Mouse (Mus musculus): ENCODE measurements at regions not wholly inside any gene's neighbourhood (a gene's known extent, or its start where the extent isn't known, plus 50 kb on each side); places are given as distances from the start of the nearest gene placed in this dataset.

DNA sequence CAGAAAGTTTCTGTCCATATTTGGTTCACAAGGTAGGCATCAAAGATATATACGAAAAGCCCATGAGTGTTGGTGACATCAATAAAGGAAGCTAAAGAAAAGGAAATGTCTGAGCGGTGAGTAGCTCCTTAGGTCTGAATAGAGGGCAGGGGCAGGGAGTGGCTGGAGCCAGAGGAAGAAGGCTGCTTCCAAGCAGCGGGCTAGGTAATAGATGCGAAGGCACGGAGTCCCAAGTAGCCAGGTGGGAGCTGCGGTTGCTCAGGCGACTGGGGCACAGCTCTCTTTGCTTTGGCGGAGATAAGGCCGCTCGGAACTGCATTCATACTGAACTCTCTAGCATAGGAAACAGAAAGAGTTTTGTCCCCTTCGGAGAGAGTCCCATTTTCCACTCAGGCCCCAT lies 193.9 kb upstream of the Sox9 start:
- no peak overlapping the region for H3K4me2 ChIP-seq (ENCODE audit: low read depth, low read length)
- TF ChIP-seq EP300 (IDR thresholded peaks at IDR 0.05; ENCODE audit: low read depth) (no peak), CTCF (IDR thresholded peaks at IDR 0.05; ENCODE audit: low read depth) (no peak)
- H3K9me3 ChIP-seq (replicated peaks; ENCODE audit: control insufficient read depth, low read length) = peaks cover 5% of the 10 kb centered on the region; the same call in 1 of the 2 replicates
- no peak overlapping the region for H3K27ac ChIP-seq (ENCODE audit: low read depth)
- H3K36me3 ChIP-seq (replicated peaks; ENCODE audit: control insufficient read depth, insufficient read depth, low read length) = no peaks in the 10 kb centered on the region
- 66% methylated on average over 11 of the region's 11 CpGs for WGBS
- DNase-seq (ENCODE audit: low spot score) = no peak
- no peak for ATAC-seq (ENCODE audit: insufficient read depth, low read depth)
- H3K27me3 ChIP-seq (ENCODE audit: control insufficient read depth, insufficient read depth, low read length) = no peaks in the 10 kb centered on the region
- H3K9ac ChIP-seq (replicated peaks; ENCODE audit: low read depth, low read length) = no peak overlapping the region
- H3K4me1 ChIP-seq (ENCODE audit: control insufficient read depth, insufficient read depth) = no peaks in the 10 kb centered on the region
- no peak overlapping the region for H3K4me3 ChIP-seq (ENCODE audit: low read depth, low read length)

DNA sequence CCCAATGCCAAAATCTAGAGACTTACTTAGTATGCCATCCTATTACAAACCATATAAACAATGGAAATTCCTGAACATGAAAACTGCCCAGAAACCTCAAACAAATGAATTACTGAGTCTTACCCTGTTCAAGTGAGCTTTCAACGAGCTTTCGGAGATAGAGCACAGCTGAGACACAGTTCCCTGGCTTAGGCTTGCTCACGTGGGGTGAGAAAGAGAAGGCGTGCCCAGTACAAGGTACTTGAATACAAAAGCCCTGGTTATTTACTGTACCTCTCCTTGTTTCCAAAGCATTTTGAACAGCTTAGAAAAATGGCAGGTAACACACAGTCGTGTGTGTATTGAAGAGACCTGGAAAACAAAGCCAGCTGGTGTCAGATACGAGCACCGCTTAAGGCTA lies 191.8 kb upstream of the Sox9 start:
- no peaks in the 10 kb centered on the region for H3K27me3 ChIP-seq (ENCODE audit: control insufficient read depth, insufficient read depth, low read length)
- peaks cover 5% of the 10 kb centered on the region; the same call in 1 of the 2 replicates for H3K9me3 ChIP-seq (replicated peaks; ENCODE audit: control insufficient read depth, low read length)
- H3K4me2 ChIP-seq (ENCODE audit: low read depth, low read length) = no peak overlapping the region
- ATAC-seq (ENCODE audit: insufficient read depth, low read depth) (no peak), DNase-seq (ENCODE audit: low spot score) (no peak)
- no peak overlapping the region for H3K9ac ChIP-seq (replicated peaks; ENCODE audit: low read depth, low read length)
- H3K4me1 ChIP-seq (ENCODE audit: control insufficient read depth, insufficient read depth) = no peaks in the 10 kb centered on the region
- no peak overlapping the region for H3K27ac ChIP-seq (ENCODE audit: low read depth)
- no peak overlapping the region for H3K4me3 ChIP-seq (ENCODE audit: low read depth, low read length)
- TF ChIP-seq EP300 (IDR thresholded peaks at IDR 0.05; ENCODE audit: low read depth) = no peak
- TF ChIP-seq CTCF (IDR thresholded peaks at IDR 0.05; ENCODE audit: low read depth) = no peak
- H3K36me3 ChIP-seq (replicated peaks; ENCODE audit: control insufficient read depth, insufficient read depth, low read length) = no peaks in the 10 kb centered on the region
- 79% methylated on average over 7 of the region's 7 CpGs for WGBS

DNA sequence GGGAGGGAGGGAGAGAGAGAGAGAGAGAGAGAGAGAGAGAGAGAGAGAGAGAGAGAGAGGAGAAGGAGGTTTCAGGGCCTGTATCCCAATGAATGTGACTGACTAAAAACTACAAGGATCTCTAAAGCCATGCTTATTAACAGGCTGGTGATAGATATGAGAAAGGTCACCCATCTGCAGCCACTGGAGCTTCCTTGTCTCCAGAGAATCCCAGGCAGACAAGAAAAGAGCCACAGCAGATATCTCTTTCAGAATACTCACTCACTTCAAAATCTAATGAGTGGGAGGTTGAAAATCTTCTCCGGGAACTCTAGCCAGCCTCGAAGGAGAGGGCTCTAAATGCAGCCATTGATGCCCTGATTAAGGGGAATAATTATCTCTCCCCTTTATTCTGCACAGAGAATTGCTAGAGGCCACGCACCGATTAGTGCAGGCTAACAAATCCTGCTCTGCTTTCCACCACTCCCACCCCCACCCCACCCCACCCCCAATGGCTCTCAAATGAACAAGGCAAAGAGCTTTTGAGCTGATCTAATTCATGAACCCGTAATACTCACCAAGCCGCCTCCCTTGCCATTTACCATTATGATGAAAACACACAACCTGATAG lies 189.5 kb upstream of the Sox9 start:
- Histone ChIP-seq H3K36me3 (replicated peaks; ENCODE audit: control insufficient read depth, insufficient read depth, low read length) (no peaks in the 10 kb centered on the region), H3K4me1 (ENCODE audit: control insufficient read depth, insufficient read depth) (no peaks in the 10 kb centered on the region), H3K9me3 (replicated peaks; ENCODE audit: control insufficient read depth, low read length) (peaks cover 5% of the 10 kb centered on the region; the same call in 1 of the 2 replicates), H3K4me3 (ENCODE audit: low read depth, low read length) (no peak overlapping the region), H3K9ac (replicated peaks; ENCODE audit: low read depth, low read length) (no peak overlapping the region), H3K4me2 (ENCODE audit: low read depth, low read length) (no peak overlapping the region), H3K27me3 (ENCODE audit: control insufficient read depth, insufficient read depth, low read length) (no peaks in the 10 kb centered on the region), H3K27ac (ENCODE audit: low read depth) (no peak overlapping the region)
- WGBS = 63% methylated on average over 6 of the region's 6 CpGs
- ATAC-seq (ENCODE audit: insufficient read depth, low read depth) = no peak
- TF ChIP-seq CTCF (IDR thresholded peaks at IDR 0.05; ENCODE audit: low read depth) (no peak), EP300 (IDR thresholded peaks at IDR 0.05; ENCODE audit: low read depth) (no peak)
- no peak for DNase-seq (ENCODE audit: low spot score)

DNA sequence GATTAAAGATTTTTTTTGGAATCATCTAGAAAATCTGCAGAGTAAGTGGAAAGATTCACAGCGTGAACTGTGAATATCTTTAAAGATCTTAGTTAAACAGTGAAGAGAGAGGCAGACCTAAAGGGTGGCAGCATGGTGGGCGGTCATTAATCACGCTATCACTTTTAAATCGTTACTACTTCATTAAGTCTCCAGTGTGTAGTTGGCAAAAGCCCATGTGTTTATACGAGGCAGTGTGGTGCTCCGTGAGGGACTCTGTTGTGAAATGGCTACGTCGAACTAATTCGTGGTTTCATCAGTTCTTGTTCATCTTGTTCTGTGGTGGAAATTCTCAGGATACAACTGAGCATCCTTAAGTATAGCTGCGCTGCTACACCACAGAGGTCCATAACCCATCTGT lies 188.2 kb upstream of the Sox9 start:
- ATAC-seq (ENCODE audit: insufficient read depth, low read depth) (no peak), DNase-seq (ENCODE audit: low spot score) (no peak)
- H3K27ac ChIP-seq (ENCODE audit: low read depth) = no peak overlapping the region
- peaks cover 5% of the 10 kb centered on the region; the same call in 1 of the 2 replicates for H3K9me3 ChIP-seq (replicated peaks; ENCODE audit: control insufficient read depth, low read length)
- H3K4me3 ChIP-seq (ENCODE audit: low read depth, low read length) = no peak overlapping the region
- no peak overlapping the region for H3K9ac ChIP-seq (replicated peaks; ENCODE audit: low read depth, low read length)
- no peaks in the 10 kb centered on the region for H3K36me3 ChIP-seq (replicated peaks; ENCODE audit: control insufficient read depth, insufficient read depth, low read length)
- no peaks in the 10 kb centered on the region for H3K4me1 ChIP-seq (ENCODE audit: control insufficient read depth, insufficient read depth)
- TF ChIP-seq EP300 (IDR thresholded peaks at IDR 0.05; ENCODE audit: low read depth) (no peak), CTCF (IDR thresholded peaks at IDR 0.05; ENCODE audit: low read depth) (no peak)
- H3K4me2 ChIP-seq (ENCODE audit: low read depth, low read length) = no peak overlapping the region
- 75% methylated on average over 10 of the region's 10 CpGs for WGBS
- no peaks in the 10 kb centered on the region for H3K27me3 ChIP-seq (ENCODE audit: control insufficient read depth, insufficient read depth, low read length)

DNA sequence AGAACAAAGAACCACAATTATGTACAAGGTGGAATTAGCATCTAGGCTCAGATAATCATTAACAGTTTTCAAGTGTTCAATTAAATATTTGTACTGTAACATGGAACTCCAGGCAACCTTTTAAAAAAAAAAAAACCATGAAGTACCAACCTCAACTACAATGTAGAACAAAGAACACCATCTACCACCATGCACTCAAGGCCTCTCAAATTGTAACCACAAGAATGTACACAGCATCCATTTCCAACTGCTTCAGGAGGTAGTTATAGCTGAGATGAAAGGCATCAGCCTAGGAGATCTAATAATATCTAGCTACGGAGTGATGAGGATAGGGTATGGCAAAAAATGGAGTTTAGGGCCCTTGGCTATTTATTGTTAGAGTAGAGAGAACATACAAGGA lies 174.7 kb upstream of the Sox9 start:
- Histone ChIP-seq H3K4me2 (ENCODE audit: low read depth, low read length) (no peak overlapping the region), H3K9ac (replicated peaks; ENCODE audit: low read depth, low read length) (no peak overlapping the region), H3K36me3 (replicated peaks; ENCODE audit: control insufficient read depth, insufficient read depth, low read length) (no peaks in the 10 kb centered on the region), H3K4me1 (ENCODE audit: control insufficient read depth, insufficient read depth) (no peaks in the 10 kb centered on the region), H3K27ac (ENCODE audit: low read depth) (no peak overlapping the region), H3K9me3 (replicated peaks; ENCODE audit: control insufficient read depth, low read length) (no peaks in the 10 kb centered on the region), H3K4me3 (ENCODE audit: low read depth, low read length) (no peak overlapping the region), H3K27me3 (ENCODE audit: control insufficient read depth, insufficient read depth, low read length) (no peaks in the 10 kb centered on the region)
- no peak for TF ChIP-seq EP300 (IDR thresholded peaks at IDR 0.05; ENCODE audit: low read depth)
- TF ChIP-seq CTCF (IDR thresholded peaks at IDR 0.05; ENCODE audit: low read depth) = no peak
- DNase-seq (ENCODE audit: low spot score) (no peak), ATAC-seq (ENCODE audit: insufficient read depth, low read depth) (no peak)
- 72% methylated on average over 1 of the region's 1 CpGs for WGBS

DNA sequence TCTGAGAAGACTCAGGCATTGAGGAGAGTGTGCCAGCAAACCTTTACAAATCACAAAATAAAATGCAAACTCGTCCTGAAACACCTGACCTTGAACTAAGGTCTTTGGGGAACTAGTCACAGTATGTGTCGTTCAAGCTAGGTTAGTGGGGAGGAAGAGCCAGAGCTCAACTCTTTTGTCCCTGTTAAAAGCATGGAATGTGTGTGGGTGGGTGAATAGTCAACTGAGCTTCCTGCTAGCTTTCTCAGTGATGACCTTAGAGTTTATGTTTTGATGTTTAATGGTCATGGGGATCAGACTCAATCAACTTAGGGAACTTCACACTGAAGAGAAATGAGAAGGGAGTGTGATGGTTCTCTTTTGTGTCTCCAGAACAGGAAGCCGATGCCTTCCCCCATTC lies 172.7 kb upstream of the Sox9 start:
- no peaks in the 10 kb centered on the region for H3K4me1 ChIP-seq (ENCODE audit: control insufficient read depth, insufficient read depth)
- no peaks in the 10 kb centered on the region for H3K36me3 ChIP-seq (replicated peaks; ENCODE audit: control insufficient read depth, insufficient read depth, low read length)
- WGBS = 59% methylated on average over 3 of the region's 3 CpGs
- H3K4me2 ChIP-seq (ENCODE audit: low read depth, low read length) = no peak overlapping the region
- H3K27ac ChIP-seq (ENCODE audit: low read depth) = no peak overlapping the region
- H3K4me3 ChIP-seq (ENCODE audit: low read depth, low read length) = no peak overlapping the region
- ATAC-seq (ENCODE audit: insufficient read depth, low read depth) (no peak), DNase-seq (ENCODE audit: low spot score) (no peak)
- H3K9ac ChIP-seq (replicated peaks; ENCODE audit: low read depth, low read length) = no peak overlapping the region
- TF ChIP-seq CTCF (IDR thresholded peaks at IDR 0.05; ENCODE audit: low read depth) (no peak), EP300 (IDR thresholded peaks at IDR 0.05; ENCODE audit: low read depth) (no peak)
- H3K9me3 ChIP-seq (replicated peaks; ENCODE audit: control insufficient read depth, low read length) = no peaks in the 10 kb centered on the region
- H3K27me3 ChIP-seq (ENCODE audit: control insufficient read depth, insufficient read depth, low read length) = no peaks in the 10 kb centered on the region
